Mouse (Mus musculus) neural tube, embryonic 10.5 days (tissue): ENCODE measurements at regions not wholly inside any gene's neighbourhood (a gene's known extent, or its start where the extent isn't known, plus 50 kb on each side); places are given as distances from the start of the nearest gene placed in this dataset.

Source experiments
- DNase-seq: peaks from one replicate; pipeline ENCODE4 v3.0.0-alpha.2; 2017; ENCODE audit warnings: low spot score; ENCODE audit errors: extremely low spot score

DNA sequence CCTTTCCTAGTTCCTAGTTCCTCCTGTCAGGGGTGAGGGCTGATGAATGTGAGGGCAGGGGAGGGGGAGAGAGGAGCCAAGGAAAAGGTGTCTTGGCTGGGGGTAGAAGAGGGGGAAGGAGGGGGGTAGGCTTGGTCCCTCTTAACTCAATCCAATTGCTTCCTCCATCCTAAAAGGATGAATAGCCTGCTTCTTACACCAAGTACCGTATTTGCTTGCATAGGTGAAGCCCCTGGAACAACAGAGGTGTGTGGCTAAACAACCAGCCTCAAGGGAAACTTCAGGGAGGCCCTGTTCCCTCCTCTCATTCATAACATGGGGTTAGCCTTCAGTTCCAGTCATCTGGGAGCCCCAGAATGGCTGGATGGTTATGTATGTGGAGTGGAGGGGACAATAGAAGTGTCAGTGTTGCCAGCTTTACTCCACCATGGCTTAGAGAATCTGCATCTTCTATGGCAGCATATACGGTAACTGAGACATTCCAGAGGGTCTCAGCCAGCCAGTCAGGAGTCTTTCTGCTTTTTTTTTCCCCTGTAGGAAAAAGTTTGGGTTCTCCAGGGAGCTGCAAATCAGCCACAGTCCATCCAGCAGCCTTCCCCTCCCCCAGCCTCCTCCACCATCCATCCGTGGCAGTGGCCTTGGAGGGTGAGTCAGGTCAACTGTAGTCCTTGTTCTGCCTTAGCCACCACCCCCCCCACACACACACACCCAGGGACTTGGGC, 100.2 kb upstream of the Ccnd2 start:
- DNase-seq, result peak; percentile 76

GRCm38 (mm10) chr6:127253935-127254334, 101.9 kb upstream of the Ccnd2 start:
- no peak for DNase-seq

DNA sequence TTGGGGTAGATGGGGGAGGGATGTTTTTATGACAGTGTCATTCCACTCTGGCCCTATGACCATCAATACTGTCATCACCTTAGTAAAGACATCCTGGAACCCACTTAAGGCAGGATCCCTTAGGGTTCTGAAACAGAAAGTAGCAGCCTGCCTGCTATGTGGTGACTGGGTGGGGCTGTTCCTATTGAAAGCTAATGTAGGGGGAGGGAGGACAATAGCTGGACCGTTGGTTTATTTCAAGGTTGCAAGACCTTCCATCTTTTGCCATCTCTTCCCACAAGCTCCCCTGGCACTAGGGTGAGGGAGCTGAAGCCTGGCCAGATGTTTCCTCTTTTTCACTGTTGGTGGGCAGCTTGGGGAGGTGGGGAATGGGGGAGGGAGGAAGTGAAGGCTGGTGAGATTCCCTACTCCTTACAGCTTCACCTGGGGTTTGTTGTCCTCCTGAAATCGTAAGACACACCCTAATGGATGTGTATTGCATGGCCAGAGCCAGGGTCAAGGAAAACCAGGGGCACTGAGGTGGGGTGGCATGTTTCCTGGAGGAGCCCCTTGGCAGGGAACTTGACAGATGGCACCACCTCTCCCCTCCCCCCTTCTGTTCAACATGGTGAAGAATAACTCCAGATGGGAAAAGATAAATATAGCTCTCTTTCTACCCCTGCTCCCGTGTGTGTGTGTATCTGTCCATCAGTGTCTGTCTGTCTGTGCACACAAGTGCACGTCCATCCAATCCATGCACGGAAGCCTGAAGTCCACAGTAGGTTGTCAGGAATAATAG, 112.1 kb upstream of the Ccnd2 start:
- no peak for DNase-seq

DNA sequence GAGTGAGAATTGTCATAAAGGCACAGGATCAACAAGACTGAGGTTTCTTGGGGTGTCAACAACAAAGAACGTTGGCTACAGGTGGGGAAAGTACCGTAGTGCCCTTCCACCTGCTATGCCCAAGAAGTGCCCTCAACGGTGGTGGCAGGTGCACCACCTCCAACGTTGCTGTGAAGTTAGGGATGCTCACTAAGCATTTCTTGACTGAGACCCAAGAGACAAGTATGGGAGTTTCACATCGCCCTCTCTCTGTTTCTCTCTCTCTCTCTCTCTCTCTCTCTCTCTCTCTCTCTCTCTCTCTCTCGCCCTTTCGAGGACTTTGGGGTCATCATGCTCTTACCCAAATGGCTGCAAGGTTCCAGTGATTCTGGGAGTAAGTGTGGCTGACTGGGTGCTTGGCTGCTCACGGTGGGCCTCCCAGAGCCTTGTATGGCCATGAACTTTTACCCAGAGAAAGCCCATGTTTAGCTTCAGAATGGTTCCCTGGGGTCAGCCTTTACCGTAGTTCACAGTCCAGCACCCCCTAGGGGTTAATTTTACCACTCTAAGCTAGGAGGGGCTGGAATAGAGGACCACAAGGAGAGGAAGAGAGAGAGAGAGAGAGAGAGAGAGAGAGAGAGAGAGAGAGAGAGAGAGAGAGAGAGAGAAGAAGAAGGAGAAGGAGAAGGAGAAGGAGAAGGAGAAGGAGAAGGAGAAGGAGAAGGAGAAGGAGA, 113.2 kb upstream of the Ccnd2 start:
- DNase-seq, result no peak

GRCm38 (mm10) chr6:127265901-127266812, 114.2 kb upstream of the Ccnd2 start:
- DNase-seq, result peak; percentile 62

GRCm38 (mm10) chr6:127266813-127267165, 114.8 kb upstream of the Ccnd2 start:
- peak; percentile 44 for DNase-seq

DNA sequence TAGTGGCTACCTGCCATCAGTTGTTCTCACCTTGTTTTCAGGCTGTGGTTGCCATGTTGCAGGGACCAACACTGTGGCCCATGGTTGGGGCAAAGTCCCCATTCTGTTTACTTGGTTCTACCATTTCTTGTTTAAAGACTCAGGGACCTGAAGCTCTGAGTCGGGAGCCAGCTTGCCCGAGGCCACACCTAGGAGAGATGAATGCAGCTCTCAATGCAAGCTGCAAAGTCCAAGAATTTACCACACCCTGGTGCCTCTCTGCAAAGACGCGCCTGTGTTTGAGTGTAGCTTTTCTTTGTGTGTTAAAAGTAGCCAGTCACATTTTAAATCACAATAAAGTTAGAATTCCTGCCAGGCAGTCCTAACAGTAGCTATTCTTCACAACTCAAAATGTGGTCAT, 117.0 kb upstream of the Ccnd2 start:
- DNase-seq, result no peak

DNA sequence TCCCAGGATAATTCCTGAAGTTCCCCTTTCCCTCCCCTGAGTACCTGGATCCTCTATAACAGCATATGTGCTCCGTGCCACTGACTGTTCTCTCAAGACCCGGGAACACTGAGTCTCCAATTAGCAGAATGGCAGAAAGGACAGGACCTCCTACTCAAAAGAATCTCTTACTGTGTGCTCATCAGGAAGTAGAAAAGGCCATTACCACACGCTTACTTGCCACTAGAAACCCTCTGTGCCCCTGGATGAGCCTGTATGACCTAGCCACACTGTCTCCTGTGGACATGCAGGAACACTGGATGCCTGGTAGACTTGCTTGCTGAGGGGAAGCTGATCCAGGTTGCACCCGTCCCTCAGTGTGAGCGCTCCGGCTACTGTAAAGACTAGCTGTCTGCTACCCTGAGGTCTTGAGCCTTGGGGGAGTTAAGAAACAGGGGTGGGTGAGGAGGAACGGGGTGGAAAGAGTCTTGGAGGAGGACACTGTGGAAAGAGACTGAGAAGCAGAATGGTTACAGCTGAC, 117.6 kb upstream of the Ccnd2 start:
- DNase-seq, result no peak

DNA sequence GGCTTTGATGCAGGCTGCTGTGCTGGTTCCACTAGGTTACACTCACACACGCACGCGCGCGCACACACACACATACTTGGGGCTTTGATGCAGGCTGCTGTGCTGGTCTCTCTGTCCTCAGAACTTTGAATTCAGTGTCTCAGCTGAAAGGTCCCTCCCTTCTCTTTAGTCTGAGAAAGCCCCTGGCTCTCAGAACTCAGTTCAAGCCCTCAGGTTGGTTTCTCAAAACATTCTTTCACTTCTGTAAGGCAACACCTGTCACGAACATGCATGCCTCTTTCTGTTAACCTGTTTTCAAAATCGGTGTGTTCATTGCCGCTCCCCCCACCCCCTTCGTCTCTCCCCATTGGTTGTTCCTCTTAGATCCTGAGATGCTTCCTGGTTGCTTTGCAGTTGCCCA, 118.8 kb upstream of the Ccnd2 start:
- no peak for DNase-seq

GRCm38 (mm10) chr6:127271418-127271817, 119.4 kb upstream of the Ccnd2 start:
- DNase-seq, result no peak

- no peak for DNase-seq
Observed at GRCm38 (mm10) chr6:127272630-127273029, 120.6 kb upstream of the Ccnd2 start.

GRCm38 (mm10) chr6:127274732-127275429, 122.9 kb upstream of the Ccnd2 start:
- no peak for DNase-seq

DNA sequence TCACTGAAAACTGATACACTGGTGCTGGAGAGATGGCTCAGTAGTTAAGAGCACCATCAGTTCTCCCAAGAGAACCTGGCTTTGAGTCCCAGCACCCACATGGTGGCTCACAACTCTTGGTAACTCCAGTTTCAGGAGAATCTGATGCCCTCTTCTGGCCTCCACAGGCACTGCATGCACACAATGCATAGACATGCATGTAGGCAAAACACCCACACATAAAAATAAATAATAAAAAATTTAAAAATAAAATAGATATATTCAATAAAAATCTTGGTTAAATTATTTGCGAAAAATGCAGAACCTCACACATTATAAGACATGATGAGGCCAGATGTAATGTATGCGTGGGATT, 123.4 kb upstream of the Ccnd2 start:
- DNase-seq, result no peak

DNA sequence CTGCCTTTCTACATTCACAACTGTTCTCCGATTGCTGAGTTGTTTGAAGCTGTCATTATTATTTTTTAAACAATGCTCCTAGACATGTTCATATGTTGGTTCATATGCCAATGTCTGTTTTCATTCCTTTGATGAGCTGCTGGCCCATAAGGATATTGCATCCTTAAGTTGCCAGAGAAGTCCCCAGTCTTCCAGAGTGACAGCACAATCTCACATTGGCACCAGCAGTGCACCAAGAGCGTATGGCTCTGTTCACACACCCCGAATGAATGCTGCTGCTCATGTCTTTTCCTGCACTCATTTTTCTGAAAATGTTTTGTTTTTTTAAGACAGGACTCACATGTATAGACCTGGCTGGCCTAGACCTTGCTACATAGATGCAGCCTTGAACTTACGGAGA, 124.4 kb upstream of the Ccnd2 start:
- no peak for DNase-seq

- no peak for DNase-seq
Observed at GRCm38 (mm10) chr6:127278402-127278801, 126.4 kb upstream of the Ccnd2 start.

DNA sequence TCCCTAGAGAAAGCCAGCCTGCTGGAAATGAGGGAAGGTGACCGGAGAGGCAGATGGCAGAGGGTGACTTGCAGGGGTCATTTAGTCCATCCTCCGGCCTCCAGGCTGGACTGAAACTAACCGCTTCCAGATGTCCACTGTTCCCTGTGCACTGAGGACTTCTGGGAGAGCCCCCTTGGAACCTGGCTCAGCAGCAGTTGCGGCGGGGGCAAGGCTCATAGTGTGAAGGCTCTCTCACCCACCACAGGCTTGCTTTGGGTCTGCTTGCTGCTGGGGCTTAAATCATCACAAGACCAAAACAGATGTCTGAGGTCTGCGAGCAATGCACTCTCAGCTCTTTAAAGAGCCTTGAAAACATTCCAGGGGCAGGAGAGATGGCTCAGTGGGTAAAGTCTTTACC, 132.2 kb upstream of the Ccnd2 start:
- no peak for DNase-seq

DNA sequence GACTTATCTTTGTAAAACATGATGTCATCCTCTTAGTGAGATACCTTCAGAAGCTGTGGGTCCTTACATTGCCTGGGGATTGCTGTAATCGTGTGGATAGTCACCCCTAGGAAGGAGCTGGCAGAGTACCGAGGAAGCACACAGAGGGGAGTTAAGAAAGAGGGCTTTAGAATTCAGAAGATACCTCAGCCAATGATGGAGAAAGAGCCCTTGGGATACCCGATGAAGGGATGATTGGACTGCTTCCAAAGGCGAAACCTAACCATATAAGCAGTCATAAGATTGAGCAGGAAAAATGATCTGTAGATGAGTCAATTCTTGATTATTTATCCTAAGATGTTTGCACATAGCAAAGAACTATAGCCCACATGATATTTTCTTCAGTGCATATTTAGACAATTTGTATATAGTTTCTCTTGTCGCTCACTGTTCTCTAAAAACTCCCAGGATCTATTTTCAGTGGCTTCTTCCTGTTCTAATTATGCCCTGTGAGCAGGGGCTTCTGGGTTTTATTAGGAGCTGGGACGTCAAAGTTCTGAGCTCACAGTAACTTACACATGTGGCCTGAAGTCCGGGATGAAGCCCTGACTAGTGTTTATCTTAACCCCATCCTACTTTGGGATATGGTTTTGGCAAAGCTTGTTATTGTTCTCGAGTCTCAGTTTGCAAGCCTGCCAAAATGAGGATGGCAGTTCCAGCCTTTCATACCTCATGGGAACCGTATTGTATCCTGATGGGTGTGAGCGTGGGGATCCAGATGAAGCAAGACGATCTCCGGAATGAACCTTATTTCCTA, 134.9 kb upstream of the Ccnd2 start:
- DNase-seq, result no peak

DNA sequence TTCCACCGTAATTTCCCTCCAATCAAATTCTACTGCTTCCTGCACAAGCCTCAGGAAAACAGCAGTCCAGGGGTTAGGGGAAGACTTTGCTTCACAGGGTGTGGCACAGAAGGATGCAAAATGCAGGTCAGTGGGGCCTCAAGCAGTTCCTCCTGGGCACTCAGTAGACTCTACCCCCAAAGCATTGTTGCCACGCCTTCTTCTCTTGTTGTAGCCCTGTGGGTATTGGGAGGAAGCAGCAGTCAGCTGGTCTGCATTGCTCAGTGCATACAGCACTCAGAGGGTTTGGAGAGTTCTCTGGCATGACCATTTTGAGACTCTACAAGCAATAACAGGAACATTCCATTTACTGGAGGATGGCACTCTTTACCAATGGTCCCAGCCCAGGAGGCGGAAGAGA, 137.0 kb upstream of the Ccnd2 start:
- no peak for DNase-seq

- no peak for DNase-seq
Observed at GRCm38 (mm10) chr6:127291937-127292336, 139.9 kb upstream of the Ccnd2 start.

DNA sequence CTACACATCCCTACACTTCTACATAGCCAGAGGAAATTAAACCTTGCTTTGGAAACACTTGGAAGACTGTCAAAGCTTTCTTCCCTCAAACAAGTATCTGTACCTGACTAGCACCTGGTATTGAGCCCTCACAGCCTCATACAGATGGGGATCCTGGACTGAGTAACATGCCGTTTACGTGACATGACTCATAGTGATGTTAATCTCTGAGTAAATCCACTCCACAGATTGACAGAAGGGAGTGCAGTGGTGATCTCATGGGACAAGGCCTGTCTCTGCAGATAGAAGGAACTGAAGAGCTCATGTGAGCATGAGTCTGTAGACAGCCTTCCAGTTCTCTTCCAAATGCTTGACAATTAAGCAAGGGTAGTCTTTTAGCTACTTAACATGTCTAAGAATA, 141.8 kb upstream of the Ccnd2 start:
- no peak for DNase-seq
